Mouse (Mus musculus) megakaryocyte, embryonic 14.5 days (primary cell): ENCODE measurements around the gene Trappc13. TPM values are rescaled to one million over a fixed set of nuclear protein-coding genes. Genes with fewer than 3 reads are reported as not detected.

ENCODE experiments used
- H3K27me3 ChIP-seq: replicated peaks from 2 replicates; pipeline ENCODE3; 2012; ENCODE audit warnings: inconsistent platforms
- H3K36me3 ChIP-seq: replicated peaks from 2 replicates; pipeline ENCODE3; 2012; ENCODE audit warnings: low read length, inconsistent platforms, mixed read lengths
- H3K4me1 ChIP-seq: 2 replicates; pipeline ENCODE4 v1.6.1; 2012; ENCODE audit warnings: inconsistent platforms
- H3K4me3 ChIP-seq: replicated peaks from 2 replicates; pipeline ENCODE3; 2012; ENCODE audit warnings: moderate library complexity, mild to moderate bottlenecking, inconsistent platforms
- H3K9me3 ChIP-seq: 2 replicates; pipeline ENCODE4 v1.6.1; 2012; ENCODE audit warnings: inconsistent platforms
- FLI1 ChIP-seq: IDR thresholded peaks from 2 replicates; pipeline ENCODE4 v1.6.1; 2012; ENCODE audit warnings: low read length, inconsistent platforms, mixed read lengths
- GATA1 ChIP-seq: IDR thresholded peaks from 3 replicates; pipeline ENCODE4 v1.6.1; 2012; ENCODE audit warnings: mixed read lengths, low read length, inconsistent platforms, borderline replicate concordance
- polyA plus RNA-seq: library from polyadenylated mRNA; stranded (reverse); fragments of >175 nt; gene quantifications from 2 replicates; pipeline ENCODE4 v1.2.3, GENCODE M21; 2012; ENCODE audit warnings: low replicate concordance; ENCODE audit not compliant: insufficient read depth

Trappc13 gene
- polyA plus RNA-seq, 1 experiment, result 2.2 TPM

- TF ChIP-seq FLI1, result no peak
- no peak for TF ChIP-seq GATA1
- H3K27me3 ChIP-seq, result peaks cover 4% of the 10 kb centered on the region
- H3K4me1 ChIP-seq, result no peaks in the 10 kb centered on the region
- H3K9me3 ChIP-seq, result no peaks in the 10 kb centered on the region
- H3K4me3 ChIP-seq, result no peak overlapping the region
- no peaks in the 10 kb centered on the region for H3K36me3 ChIP-seq
These were observed 56.0 kb downstream of the Trappc13 start for GRCm38 (mm10) chr13:104122078-104122840.

GRCm38 (mm10) chr13:104114827-104115226 is 63.4 kb downstream of the Trappc13 start:
- Histone ChIP-seq H3K4me1 (peaks cover 6% of the 10 kb centered on the region), H3K36me3 (no peaks in the 10 kb centered on the region), H3K27me3 (peaks cover 17% of the 10 kb centered on the region), H3K9me3 (no peaks in the 10 kb centered on the region), H3K4me3 (no peak overlapping the region)
- no peak for TF ChIP-seq GATA1
- TF ChIP-seq FLI1, result no peak

GRCm38 (mm10) chr13:104113782-104114181 is 64.5 kb downstream of the Trappc13 start:
- H3K4me3 ChIP-seq, result no peak overlapping the region
- no peaks in the 10 kb centered on the region for H3K9me3 ChIP-seq
- peaks cover 15% of the 10 kb centered on the region for H3K27me3 ChIP-seq
- peaks cover 8% of the 10 kb centered on the region for H3K4me1 ChIP-seq
- H3K36me3 ChIP-seq, result no peaks in the 10 kb centered on the region
- TF ChIP-seq FLI1 (no peak), GATA1 (no peak)

GRCm38 (mm10) chr13:104112266-104112900 is 65.9 kb downstream of the Trappc13 start:
- TF ChIP-seq FLI1 (no peak), GATA1 (no peak)
- H3K4me3 ChIP-seq, result no peak overlapping the region
- H3K9me3 ChIP-seq, result no peaks in the 10 kb centered on the region
- H3K27me3 ChIP-seq, result peaks cover 15% of the 10 kb centered on the region
- H3K4me1 ChIP-seq, result peaks cover 11% of the 10 kb centered on the region
- H3K36me3 ChIP-seq, result peaks cover under 1% of the 10 kb centered on the region

GRCm38 (mm10) chr13:104110526-104110925 is 67.7 kb downstream of the Trappc13 start:
- no peaks in the 10 kb centered on the region for H3K9me3 ChIP-seq

GRCm38 (mm10) chr13:104109816-104110521 is 68.3 kb downstream of the Trappc13 start:
- no peaks in the 10 kb centered on the region for H3K9me3 ChIP-seq
- peaks cover 25% of the 10 kb centered on the region for H3K36me3 ChIP-seq
- peak overlapping the region; percentile 96 for H3K4me3 ChIP-seq
- peaks cover 11% of the 10 kb centered on the region for H3K4me1 ChIP-seq
- H3K27me3 ChIP-seq, result peaks cover 15% of the 10 kb centered on the region
- TF ChIP-seq FLI1 (no peak), GATA1 (no peak)

More at GRCm38 (mm10) chr13:104110526-104110925, 67.7 kb downstream of the Trappc13 start:
- Histone ChIP-seq H3K27me3 (peaks cover 15% of the 10 kb centered on the region), H3K36me3 (peaks cover 19% of the 10 kb centered on the region), H3K4me3 (peak overlapping the region; percentile 96), H3K4me1 (peaks cover 11% of the 10 kb centered on the region)
- TF ChIP-seq GATA1 (no peak), FLI1 (no peak)

GRCm38 (mm10) chr13:104109288-104109815 is 68.9 kb downstream of the Trappc13 start, which contains the start of the genes Nln and Sgtb:
TSS of gene Nln (minus strand) at chr13:104109614.
TSS of gene Sgtb (plus strand) at chr13:104109741.
- Histone ChIP-seq H3K4me3 (peak within 1 kb of the TSS; percentile 96), H3K27me3 (peaks cover 15% of the 10 kb centered on the region), H3K9me3 (peaks cover 4% of the 10 kb centered on the region; the same call in 1 of the 2 replicates), H3K4me1 (peaks cover 11% of the 10 kb centered on the region), H3K36me3 (peaks cover 31% of the 10 kb centered on the region)
- TF ChIP-seq GATA1 (no peak), FLI1 (no peak)

GRCm38 (mm10) chr13:104108651-104109287 is 69.5 kb downstream of the Trappc13 start:
- Histone ChIP-seq H3K27me3 (peaks cover 15% of the 10 kb centered on the region), H3K36me3 (peaks cover 37% of the 10 kb centered on the region), H3K4me3 (peak overlapping the region; percentile 96), H3K9me3 (peaks cover 10% of the 10 kb centered on the region; the same call in 1 of the 2 replicates), H3K4me1 (peaks cover 11% of the 10 kb centered on the region)
- no peak for TF ChIP-seq GATA1
- no peak for TF ChIP-seq FLI1
